Mouse (Mus musculus): ENCODE results near the gene Mrpl58.

DNA sequence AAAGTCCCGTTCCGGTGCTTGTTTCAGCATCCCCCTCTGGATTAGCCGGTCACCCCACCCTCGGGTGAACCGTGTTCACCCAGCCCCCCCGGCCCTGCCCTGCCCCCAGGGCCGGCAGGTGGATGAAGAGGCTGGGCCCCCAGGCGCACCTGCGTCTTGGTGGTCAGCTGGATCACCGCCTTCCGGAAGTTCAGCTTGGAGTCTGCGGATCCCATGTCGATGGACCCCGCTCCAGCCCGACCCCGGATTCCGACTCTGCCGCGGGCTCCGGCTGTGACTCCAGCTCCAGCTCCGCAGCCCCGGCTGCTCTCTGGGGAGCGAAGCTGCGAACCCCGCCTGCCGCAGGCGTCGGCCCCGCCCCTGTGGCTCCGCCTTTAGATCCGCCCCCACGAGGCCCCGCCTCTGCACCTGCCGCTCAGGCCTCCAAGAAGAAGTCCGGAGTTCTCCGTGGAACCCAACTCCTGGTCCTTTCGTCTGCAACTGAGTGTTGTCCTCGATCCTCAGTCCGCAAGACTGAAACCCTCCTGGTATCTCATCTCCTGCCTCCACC lies 36.1 kb upstream of the Mrpl58 start, which contains the start of gene Hid1:
- TF ChIP-seq CTCF (IDR thresholded peaks at IDR 0.05; ENCODE audit: low read depth) (no peak), EP300 (IDR thresholded peaks at IDR 0.05; ENCODE audit: low read depth) (no peak)
